Mouse (Mus musculus): ENCODE measurements around the gene Mtmr11.

Gene Mtmr11

DNA sequence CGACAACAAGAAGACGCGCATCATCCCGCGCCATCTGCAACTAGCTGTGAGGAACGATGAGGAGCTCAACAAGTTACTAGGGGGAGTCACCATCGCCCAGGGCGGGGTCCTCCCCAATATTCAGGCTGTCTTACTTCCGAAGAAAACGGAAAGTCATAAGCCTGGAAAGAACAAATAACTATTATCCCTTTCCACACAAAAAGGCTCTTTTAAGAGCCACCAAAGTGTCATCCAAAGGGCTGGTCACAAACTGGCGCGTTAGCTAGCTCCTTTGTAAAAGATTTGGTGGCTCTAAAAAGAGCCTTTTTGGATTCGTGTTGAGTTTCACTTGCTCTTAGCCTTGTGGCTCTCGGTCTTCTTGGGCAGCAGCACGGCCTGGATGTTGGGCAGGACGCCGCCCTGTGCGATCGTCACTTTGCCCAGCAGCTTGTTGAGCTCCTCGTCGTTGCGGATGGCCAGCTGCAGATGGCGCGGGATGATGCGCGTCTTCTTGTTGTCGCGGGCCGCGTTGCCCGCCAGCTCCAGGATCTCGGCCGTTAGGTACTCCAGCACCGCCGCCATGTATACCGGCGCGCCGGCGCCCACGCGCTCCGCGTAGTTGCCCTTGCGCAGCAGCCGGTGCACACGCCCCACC lies 58.4 kb downstream of the Mtmr11 start:
- ChIA-PET CTCF (interaction anchor here (0.9 to 2.2 kb wide), 16 partner anchors 10 to 220 kb away, joined by 3 to 17 read pairs (median 4); partner anchors contain the start of genes Hist2h2bb (in 1 of the 4) and Hist2h4 (in 1 of the 4)), POLR2A (interaction anchor here (0.5 to 15.1 kb wide), 158 partner anchors 8 to 1207 kb away, joined by 3 to 457 read pairs (median 5); partner anchors contain the start of genes Hist2h2bb (in 4 of the 4), Hist2h4 (in 4 of the 4), Hist2h2aa1 (in 3 of the 4) and Hist2h3b (in 3 of the 4))

DNA sequence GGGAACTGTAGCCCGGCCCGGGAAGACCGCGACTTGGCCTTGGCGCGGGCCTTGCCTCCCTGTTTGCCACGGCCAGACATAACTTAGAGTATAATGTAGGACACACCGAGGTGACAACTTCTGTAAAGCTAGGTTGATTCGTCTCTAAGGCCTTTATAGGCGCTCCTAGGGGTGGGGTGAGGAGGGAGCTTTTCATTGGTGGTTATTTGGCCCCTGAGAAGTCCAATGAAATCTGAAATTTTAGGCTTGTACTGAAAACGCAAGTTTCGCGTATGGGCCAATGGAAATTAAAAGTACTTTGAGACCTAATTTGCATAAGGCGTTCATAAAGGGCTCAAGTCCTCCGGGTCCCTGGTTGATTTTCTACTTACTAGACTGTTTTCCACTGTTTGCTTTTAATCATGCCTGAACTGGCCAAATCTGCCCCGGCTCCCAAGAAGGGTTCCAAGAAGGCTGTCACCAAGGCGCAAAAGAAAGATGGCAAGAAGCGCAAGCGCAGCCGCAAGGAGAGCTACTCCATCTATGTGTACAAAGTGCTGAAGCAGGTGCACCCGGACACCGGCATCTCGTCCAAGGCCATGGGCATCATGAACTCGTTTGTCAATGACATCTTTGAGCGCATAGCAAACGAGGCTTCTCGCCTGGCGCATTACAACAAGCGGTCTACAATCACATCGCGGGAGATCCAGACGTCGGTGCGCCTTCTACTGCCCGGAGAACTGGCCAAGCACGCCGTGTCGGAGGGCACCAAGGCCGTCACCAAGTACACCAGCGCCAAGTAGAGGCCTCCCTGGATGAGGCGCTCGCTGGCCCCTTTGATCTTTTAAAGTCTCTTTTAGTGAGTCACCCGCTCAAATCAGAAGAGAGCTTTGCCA lies 59.2 kb downstream of the Mtmr11 start, which contains the start of the genes Hist2h2ac and Hist2h2be:
Hist2h2ac (minus strand) TSS at position 116 of the 875 bp plus-strand sequence.
Hist2h2be (plus strand) TSS at position 355 of the 875 bp plus-strand sequence.
- POLR2A ChIA-PET = interaction anchor here (0.6 to 15.1 kb wide), 129 partner anchors 8 to 546 kb away, joined by 3 to 457 read pairs (median 5); partner anchors contain the start of genes Hist2h2bb (in 4 of the 4), Hist2h4 (in 4 of the 4), Hist2h2aa1 (in 3 of the 4) and Hist2h3b (in 3 of the 4)
- CTCF ChIA-PET = interaction anchor here (0.6 to 2.2 kb wide), 13 partner anchors 12 to 1142 kb away, joined by 3 to 14 read pairs (median 4); no protein-coding TSS in a partner anchor
